Mouse (Mus musculus) common myeloid progenitor, adult 5-6 weeks (primary cell): ENCODE data around the gene Txndc16. TPM values are rescaled to one million over a fixed set of nuclear protein-coding genes. Genes with fewer than 3 reads are reported as not detected.
A peak's percentile ranks its signal among the peaks of the same experiment; 100 is the strongest.

Experiments
- ATAC-seq: replicated peaks from 2 replicates; pipeline ENCODE4 v1.8.0; 2016; ENCODE audit warnings: low read depth, mild to moderate bottlenecking, moderate TSS enrichment, inconsistent platforms; ENCODE audit not compliant: poor library complexity, severe bottlenecking
- total RNA-seq: library from RNA; stranded (forward); fragments of 200-1000, 187-1606 nt; gene quantifications from 2 replicates; pipeline ENCODE4 v1.2.3, GENCODE M21; 2017

Txndc16 gene
- total RNA-seq, 1 experiment from 2014 or later: 18.3 TPM

DNA sequence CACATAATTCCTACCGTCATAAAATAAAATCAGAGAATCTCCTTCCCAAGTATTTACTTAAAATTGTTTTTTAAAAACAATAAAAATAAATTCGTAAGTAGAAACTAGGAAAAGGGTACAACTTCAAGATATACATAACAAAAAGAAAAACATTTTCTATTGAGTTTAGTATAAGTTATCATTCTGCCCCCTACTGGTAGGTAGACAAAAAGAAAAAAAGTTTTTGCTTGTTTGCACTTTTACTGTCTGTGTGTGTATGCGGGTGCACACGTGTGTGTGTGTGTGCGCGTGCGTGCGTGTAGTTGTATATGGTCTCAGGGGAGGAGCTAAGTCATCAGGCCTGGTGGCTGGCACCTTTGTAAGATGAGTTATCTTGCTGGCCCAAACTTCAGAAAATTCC, 52.8 kb downstream of the Txndc16 start:
- ATAC-seq: no peak

DNA sequence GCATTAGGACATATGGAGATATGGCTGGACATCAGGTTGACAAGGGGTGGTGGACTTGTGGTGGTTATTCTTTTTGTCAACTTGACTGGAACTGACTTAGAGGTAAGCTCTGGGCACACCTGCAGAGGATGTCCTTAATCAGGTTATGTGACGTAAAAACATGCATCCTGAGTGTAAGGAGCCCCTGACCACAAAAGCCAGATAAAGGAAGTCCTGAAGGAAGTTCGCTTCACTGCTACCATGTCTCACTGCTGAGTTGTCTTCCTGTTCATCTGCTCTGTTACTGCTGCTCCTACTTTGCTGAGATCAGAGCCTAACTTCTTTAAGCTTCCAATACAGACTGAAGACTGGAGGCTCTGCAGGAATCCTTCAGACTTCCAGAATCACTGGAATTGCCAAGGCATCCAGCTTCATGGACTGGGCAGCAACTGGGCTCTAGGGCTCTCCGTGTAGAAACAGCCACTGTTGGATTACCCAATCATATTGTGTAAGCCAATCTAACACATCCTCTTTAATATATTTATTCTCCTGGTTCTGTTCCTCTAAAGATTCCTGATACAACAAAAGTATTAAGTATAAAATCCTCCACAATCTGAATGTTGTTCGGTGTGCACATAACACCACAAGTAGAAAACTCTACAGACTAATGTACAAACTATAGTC, 64.5 kb downstream of the Txndc16 start:
- ATAC-seq: peak; percentile 93

DNA sequence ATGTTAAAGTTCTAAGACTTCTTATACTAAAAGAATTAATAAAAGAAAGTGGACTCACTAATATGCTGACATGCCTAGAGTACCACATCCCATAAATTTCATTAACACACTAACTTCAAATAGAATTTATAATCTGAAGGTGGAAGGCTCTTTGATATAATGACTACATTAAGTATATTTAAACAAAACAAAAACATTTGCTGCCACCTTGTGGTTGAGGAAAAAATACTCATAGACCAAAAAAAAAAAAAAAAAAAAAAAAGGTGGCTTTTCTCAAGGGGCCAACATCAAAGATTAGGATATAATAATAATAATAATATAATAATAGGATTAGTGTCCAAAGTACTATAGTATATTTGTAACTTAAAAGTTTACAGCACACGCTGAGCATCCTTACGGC, 66.9 kb downstream of the Txndc16 start:
- no peak for ATAC-seq

DNA sequence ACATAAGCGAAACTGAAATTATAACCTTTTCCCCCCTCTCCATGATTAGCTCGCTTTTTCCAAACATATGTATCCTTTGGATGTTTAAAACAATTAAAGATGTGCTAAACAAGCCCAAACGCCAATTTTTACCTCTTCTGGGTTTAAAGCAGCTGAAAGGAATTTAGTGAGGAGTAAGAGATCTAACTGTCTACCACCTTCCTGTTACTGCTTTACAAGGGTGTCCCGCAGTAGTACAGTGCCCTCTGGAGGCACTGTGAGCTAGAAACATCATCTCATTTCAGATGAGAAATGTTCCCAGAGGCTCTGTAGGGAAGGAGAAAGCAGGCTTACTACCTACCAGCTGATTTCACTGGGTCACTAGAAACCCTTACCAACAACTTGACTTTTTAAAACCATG, 77.6 kb downstream of the Txndc16 start:
- ATAC-seq: peak; percentile 99

DNA sequence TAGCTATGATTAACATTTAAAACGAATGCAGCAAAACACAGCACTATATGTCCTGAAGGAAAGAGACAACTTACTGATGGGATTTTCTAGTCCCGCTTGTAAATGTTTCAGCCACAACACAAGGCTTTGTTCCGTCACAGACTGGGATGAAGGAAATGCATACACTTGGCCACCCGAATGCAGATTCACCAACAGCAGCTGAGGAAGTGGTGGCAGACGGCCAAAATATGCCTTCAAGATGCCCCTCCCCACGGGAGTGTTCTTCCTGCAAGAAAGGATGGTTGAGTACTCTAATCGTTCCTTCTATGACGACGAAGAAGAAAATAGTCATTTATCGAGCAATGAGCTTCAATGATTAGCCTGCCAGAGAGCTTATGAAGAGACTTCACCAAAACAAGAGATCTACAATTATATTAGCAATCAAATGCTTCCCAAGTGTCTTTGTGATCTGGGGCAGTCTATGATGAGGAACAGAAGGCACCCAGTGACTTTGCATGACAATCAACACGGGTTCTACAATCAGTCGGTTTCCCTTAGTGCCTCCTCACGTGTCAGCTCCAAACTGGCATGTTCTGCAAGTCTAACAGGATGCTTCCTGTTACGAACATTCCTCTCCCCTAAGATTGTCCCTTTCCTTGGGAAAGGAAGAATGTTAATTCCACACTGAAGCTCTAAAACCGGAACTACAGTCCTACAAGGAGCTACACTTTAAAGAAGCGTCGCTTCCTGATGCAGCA, 79.6 kb downstream of the Txndc16 start:
- ATAC-seq: no peak

DNA sequence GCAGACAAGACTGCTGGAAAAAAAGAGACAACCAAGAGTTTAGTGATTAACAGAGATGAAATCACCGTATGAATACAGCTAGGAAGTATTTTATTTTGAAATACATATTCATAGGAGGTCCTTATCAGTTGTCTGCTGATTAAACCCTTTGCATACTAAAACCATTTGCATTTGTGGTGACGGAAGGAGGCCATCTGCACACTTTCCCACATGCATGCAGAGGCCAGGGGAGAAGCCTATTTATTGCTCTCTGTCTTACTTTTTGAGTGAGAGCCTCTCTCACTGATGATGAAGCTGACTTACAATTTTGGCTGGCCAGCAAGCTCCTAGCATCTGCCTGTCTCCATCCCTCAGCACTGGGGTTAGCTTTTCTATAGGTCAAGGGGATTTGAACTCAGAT, 84.2 kb downstream of the Txndc16 start:
- no peak for ATAC-seq

DNA sequence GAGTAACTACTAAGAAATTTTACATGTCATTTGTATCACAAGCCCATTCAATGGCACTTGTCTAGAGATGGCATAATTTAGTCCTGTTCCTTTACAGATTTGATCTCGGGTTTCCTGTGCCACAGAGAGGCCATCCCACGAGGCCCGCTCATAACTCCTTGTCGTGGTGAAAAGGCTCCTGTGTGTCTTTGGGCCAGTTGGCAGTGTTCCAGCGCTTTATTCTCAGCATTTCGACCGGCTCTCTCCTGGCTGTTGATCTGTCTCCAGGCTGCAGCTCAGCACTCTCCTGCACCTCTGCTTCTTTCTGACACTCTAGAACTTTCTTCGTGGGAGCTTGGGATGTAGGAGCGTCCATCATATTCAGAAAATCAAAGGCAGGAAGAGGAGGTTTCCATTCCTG, 84.6 kb downstream of the Txndc16 start:
- ATAC-seq: peak; percentile 42; the same call in 1 of the 2 replicates

DNA sequence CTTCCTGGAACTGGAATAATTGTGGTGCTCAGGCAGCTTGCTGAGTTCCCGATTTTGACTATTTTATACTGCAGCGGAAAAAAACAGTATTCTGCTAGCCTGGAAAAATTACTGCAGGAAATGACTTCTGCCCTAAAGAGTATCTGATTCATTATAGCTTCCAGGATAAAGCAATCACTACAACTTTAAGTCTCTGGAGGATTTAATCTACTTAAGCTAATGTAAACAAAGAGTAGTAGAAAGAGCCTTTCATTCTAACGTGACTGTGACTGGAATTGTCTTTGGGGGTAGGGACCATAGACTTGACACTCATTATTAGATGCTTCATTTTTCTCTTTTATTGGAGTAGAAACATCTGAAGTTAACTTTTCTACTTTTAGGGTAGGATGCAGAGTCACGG, 101.8 kb downstream of the Txndc16 start:
- no peak for ATAC-seq

DNA sequence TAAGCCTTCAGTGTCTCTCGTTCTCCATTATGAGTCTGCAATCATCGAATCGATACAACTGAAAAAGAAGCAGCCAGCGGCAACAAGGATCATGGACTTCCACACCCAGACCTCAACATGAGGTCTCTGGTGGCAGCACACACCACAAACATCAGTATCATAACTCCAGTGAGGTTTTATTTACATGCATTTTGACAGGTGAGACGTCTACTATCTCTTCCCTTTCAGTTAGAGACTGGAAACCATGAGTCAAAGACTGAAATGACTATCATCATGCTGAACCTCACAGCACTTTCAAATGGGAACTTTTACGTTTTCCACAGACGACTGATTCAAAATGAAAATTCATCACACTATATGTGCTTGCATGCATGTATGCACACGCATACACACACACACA, 117.9 kb downstream of the Txndc16 start:
- 0 out of 2 replicates have a peak, but pooled peaks have one; percentile 25 for ATAC-seq

DNA sequence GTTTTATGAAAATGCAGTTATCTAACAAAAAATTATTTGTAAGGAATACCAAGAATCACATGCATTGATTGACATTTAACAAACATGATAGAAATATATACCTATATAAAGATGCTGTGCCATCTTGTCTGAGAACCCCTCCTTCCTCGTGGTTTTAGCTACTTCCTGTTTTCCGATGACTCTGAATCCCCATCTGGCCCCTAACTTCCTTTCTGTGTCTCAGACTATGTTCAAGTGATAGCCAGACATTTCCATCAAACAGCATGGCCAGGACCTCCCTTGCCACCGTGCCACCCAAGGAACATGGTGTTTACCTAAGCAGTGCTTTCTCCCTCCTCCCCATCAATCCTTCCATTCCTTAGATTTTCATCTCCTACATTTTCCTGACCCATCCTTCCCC, 127.8 kb downstream of the Txndc16 start:
- peak; percentile 96 for ATAC-seq

DNA sequence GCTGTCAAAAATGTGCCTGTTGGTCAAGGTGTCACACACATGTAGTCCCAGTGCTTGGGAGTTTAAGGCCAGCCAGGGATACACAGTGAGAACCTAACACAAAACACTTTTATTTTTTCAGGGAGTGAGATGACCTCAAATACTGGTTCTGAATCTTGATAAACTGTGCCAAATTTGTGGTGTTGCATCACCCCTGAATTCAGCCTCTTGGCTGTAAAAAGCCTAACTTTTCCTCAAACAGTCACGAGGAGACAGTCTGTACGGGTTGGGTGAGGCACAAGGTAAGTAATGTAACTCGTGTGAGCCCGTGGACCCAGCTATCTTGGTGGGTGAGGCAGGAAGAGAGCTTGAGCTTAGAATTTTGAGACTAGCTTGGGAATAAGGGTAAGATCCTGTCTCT, 130.1 kb downstream of the Txndc16 start:
- 0 out of 2 replicates have a peak, but pooled peaks have one; percentile 22 for ATAC-seq

DNA sequence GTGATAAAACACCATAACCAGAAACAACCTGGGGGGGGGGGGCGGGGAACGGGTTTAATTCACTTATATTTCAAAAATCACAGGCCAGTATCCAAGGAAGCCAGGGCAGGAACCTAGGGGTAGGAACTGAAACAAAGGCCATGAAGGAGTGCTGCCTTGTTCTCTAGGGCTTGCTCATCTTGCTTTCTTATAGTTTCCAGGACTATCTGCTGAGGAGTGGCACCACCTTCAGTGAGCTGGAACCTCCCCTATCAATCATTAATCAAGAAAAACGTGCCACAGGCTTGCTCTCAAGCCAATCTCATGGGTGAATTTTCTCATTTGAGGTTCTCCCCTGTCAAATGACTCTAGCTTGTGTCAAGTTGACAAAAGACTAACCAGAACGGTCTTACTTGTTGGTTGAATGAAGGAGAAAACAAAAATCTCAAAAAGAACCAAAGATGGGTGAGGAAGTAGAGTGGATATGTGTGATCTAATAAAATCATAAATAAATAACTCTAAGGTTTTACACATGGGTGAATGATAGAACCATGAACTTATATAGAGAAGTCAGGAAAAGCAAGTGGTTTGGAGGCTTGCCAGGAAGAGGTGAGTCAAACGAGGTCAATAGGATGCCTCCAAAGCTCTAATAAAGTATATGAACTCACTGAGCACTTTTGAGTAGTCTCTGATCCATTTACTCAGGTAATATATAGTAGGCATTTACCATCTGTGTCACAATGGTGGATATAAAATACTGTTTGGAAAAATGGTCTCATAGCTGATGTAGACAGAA, 134.3 kb downstream of the Txndc16 start:
- ATAC-seq: no peak

DNA sequence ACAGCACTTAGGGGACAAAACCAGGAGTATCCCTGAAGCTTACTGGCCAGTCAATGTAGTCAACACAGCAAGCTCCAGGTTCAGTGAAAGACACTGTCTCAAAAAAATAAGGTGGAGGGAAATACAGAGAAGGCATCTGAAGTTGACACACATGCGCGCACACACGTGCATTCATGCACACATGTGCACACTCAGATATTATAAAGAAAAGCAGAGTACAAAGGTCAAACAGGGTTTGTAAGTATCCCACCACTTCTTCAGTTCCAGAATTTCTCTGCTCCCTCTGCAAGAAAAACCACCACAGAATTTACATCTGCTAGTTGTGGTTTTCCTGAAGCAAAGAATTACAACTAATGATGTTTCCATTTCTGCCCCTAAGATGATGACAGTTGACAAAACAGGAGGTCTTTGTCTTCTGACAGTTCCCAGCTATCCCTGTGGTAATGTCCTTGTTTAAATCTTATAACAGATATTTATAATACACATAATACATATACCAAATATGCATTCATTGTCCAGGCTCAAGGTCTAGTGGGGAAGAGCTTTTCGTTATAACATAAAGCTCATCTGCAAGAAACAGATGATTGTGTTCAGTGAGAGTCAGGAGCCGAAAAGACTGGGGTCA, 135.4 kb downstream of the Txndc16 start:
- peak; percentile 33 for ATAC-seq

DNA sequence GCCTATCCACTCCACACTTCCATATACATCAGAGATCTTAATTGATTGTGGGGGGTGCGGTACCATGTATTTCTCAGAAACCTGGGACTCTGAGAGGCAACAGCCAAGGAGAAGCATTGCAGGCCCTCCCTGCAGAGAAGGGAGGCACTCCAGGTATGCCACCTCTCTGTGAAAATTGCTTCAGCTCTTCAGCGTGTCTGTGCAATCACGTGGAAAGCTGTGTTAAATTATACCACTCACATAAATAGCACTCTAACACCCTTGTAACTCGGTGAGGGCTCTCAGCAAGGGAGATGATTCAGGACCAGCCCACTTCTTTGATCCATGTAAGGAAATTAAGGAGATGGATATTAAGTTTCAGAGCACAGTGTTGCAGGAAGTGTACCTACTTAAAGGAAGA, 136.6 kb downstream of the Txndc16 start:
- ATAC-seq: no peak

Other genes with a start within 250 kb of the Txndc16 start
- gene Ptger2, start 232.1 kb downstream of the Txndc16 start, total RNA-seq: 2.7 and 2.8 TPM in 2 replicates
- 0.05 and 0.32 TPM in 2 replicates for gene Gpr137c, start 611 bp downstream of the Txndc16 start, total RNA-seq
- gene Ero1l, start 98.4 kb upstream of the Txndc16 start, total RNA-seq: 48.1 and 55.0 TPM in 2 replicates
- gene Psmc6, start 109.5 kb upstream of the Txndc16 start, total RNA-seq: 222 and 266 TPM in 2 replicates
- gene Styx, start 130.8 kb upstream of the Txndc16 start, total RNA-seq: 19.3 and 26.5 TPM in 2 replicates
- gene Gnpnat1, start 184.6 kb upstream of the Txndc16 start, total RNA-seq: 23.3 and 31.1 TPM in 2 replicates